Mouse (Mus musculus) hindbrain, embryonic 13.5 days (tissue): ENCODE measurements around the gene C1qtnf4. TPM values are rescaled to one million over a fixed set of nuclear protein-coding genes. Genes with fewer than 3 reads are reported as not detected.

Experiments used
- polyA plus RNA-seq: library from polyadenylated mRNA; unstranded; fragments of >200 nt; fragmentation: Nextera tagmentation; extraction: Ambion mirVana; gene quantifications from 2 replicates; pipeline ENCODE4 v1.2.1, GENCODE M21; 2015

The C1qtnf4 gene
- polyA plus RNA-seq, 1 experiment from 2014 or later: 46.2 TPM

Other genes with a start within 250 kb of the C1qtnf4 start
- gene Nup160, start 208.6 kb upstream of the C1qtnf4 start, polyA plus RNA-seq: 23.2 and 24.9 TPM in 2 replicates
- 113 and 114 TPM in 2 replicates for gene Fnbp4, start 140.5 kb upstream of the C1qtnf4 start, polyA plus RNA-seq
- gene Agbl2, start 103.1 kb upstream of the C1qtnf4 start, polyA plus RNA-seq: 0.78 and 1.7 TPM in 2 replicates
- gene Mtch2, start 38.7 kb upstream of the C1qtnf4 start, polyA plus RNA-seq: 258 and 261 TPM in 2 replicates
- 56.2 and 61.6 TPM in 2 replicates for gene Kbtbd4, start 18.9 kb downstream of the C1qtnf4 start, polyA plus RNA-seq
- gene Ndufs3, start 19.0 kb downstream of the C1qtnf4 start, polyA plus RNA-seq: 212 and 215 TPM in 2 replicates
- gene Celf1, start 54.5 kb downstream of the C1qtnf4 start, polyA plus RNA-seq: 108 and 121 TPM in 2 replicates
- gene Rapsn, start 149.8 kb downstream of the C1qtnf4 start, polyA plus RNA-seq: 0.99 and 1.6 TPM in 2 replicates
- gene Psmc3, start 168.1 kb downstream of the C1qtnf4 start, polyA plus RNA-seq: 238 and 241 TPM in 2 replicates
- gene Slc39a13, start 184.6 kb downstream of the C1qtnf4 start, polyA plus RNA-seq: 28.1 and 29.4 TPM in 2 replicates
- 3.5 and 3.9 TPM in 2 replicates for gene Spi1, start 196.5 kb downstream of the C1qtnf4 start, polyA plus RNA-seq
- 0.23 and 0.58 TPM in 2 replicates for gene Mybpc3, start 232.3 kb downstream of the C1qtnf4 start, polyA plus RNA-seq